Mouse (Mus musculus): ENCODE data around the gene Pilrb1.
"Not testable (repeated sequence)": the region's sequence is repeated elsewhere in the genome, so short reads cannot be mapped to it uniquely, and the experiment has no call there.

- TF ChIP-seq POLR2A (IDR thresholded peaks at IDR 0.05; ENCODE audit: insufficient read depth, low read depth, low read length); CTCF (IDR thresholded peaks at IDR 0.05): not testable (repeated sequence)
Measured at GRCm38 (mm10) chr5:137872381-137872702, 14.4 kb upstream of the Pilrb1 start.
